Mouse (Mus musculus) left cerebral cortex, adult 11 months (tissue): ENCODE measurements around the gene Serinc2.
A peak's percentile ranks its signal among the peaks of the same experiment; 100 is the strongest.
"Not testable (repeated sequence)": the region's sequence is repeated elsewhere in the genome, so short reads cannot be mapped to it uniquely, and the experiment has no call there.

Experiments
- DNase-seq: peaks from one replicate; pipeline ENCODE4 v3.0.0; 2022; ENCODE audit warnings: low spot score

The Serinc2 gene

DNA sequence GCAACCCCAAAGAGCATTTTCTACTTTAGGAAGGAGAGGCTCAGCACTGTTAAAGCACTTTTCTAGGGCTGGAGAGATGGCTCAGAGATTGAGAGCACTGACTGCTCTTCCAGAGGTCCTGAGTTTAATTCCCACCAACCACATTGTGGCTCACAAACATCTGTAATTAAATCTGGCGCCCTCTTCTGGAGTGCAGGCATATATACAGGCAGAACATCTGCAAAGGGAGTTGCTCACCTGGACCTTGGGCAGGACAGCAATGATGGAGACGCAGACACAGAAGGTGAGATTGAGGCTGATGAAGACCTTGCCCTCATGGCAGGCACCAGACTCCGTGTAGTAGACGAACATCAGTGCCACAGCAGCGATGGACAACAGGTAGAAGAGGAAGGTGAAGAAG lies 18.6 kb downstream of the Serinc2 start:
- no peak for DNase-seq

DNA sequence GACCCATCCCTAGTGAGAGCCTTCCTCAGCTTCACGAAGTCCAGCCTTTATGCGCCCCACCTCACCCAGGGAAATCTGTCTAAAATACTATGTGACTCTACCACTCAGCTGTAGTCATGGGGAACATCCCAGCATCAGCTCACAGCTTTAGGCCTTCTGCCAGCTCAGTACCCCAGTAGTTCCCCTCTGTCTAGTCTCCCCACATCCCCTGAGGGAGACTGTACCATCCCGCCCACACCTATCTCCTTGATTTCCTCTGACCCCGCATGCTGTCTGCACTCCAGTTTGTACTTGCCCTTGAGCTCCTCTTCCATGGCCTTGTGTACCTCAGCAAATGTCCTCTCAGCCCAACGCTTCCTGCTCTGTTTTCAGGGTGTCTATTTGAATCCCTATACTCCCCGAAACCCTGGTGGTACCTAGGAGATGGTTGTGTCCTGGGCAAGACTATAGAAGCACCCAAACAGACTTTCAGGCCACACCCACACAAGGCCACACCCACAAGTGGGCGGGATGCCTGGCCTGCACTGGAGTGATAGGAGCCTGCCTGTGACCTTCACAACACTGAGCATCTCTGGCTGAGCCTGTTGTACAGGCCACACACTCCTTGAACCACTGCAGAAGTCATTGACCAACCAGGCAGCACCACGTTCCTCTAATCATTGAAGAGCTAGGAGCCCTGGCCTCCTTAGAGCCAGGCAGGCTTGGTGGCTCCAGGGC lies 26.4 kb downstream of the Serinc2 start:
- DNase-seq: no peak

DNA sequence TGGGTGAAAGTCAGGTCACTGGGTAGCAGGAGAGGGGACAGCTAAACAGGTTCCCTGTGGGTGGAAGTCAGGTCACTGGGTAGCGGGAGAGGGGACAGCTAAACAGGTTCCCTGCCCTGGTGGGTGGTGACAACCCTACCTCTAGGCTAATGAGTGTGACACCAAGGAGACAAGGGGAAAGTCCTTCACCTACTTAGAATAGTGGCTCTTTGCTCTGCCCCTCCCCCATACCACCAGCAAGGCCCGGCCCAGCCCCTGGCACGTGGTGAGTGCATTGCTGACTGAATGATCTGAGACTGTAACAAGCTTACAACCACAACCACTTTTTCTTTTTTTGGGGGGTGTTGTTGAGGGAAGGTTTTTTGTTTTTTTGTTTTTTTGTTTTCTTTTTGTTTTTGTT lies 27.2 kb downstream of the Serinc2 start:
- DNase-seq: no peak

DNA sequence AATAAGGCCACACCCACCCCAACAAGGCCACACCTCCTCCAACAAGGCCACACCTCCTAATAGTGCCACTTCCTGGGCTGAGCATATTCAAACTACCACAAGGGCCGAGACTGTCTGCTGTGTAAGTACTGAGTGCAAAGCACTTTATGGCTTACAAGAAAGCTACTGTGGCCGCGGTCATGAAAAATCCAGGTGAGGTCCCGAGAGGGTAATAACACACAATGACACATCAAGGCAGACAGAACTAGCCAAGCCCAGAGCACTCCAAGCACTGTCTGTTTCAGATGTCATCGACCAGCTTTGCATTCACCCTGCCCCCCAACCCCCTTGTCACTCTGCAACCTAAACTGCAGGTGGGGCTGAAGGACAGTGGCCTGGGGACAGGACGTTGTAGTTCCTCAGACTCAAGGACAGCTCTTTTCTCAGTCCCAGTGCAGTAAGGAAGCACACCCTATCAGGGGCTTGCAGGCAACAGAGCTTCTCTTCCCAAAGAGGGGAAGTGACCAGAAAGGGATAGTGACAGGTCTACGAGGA lies 27.8 kb downstream of the Serinc2 start:
- no peak for DNase-seq

DNA sequence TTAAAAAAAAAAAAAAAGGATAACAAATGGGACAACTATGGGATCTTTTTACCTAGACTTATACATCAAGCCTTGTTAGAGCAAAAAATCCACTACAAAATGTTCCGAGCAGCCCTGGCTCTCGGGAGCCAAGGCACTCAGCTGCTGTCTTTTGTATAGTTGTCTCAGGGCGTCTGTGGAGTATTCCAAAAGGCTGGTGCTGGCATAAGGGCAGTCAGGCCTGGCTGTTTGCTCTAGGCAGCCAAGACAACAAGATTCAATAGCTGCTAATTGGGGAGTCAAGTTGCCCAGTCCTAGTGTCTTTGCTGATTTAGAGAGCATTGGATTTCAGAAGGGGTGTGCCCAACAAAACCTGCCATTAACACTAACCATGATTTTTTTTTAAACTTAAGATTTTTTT lies 30.4 kb downstream of the Serinc2 start:
- DNase-seq: no peak

DNA sequence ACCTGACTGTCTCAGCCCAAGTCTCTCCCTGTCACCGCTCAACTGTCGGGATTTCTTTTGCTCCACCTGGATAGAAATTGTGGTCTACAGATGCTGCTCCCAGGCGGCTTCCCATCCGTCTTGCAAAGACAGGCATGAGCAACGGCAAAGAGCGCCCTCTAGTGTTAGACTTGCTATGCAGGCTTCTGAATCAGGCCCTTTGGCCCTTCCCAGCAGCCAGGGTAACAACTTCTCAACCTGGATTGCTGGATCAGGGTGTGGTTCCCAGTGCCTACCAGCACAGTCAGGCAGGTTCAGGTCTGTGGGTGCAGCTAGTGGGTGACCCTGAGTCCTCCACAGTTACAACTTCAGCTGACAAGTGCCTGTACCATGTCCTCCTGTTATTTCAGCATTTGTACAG lies 32.9 kb downstream of the Serinc2 start:
- peak; percentile 62 for DNase-seq

DNA sequence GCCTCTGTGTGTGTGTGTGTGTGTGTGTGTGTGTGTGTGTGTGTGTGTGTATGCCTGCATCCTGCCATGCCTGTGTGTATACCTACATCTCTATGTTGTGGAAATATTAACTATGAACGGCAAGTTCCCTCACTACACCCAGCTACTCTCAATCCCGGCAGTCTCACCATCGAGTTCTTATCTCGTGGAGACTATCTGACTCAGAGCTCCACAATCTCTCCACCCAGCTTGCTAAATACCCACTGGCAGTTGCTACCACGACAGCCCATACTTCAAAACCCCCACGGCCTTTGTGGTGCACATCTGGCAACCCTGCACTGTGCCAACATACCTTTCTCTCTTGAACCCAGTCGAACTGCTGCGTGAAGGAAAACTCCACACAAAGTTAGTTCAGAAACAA lies 34.3 kb downstream of the Serinc2 start:
- DNase-seq: no peak

DNA sequence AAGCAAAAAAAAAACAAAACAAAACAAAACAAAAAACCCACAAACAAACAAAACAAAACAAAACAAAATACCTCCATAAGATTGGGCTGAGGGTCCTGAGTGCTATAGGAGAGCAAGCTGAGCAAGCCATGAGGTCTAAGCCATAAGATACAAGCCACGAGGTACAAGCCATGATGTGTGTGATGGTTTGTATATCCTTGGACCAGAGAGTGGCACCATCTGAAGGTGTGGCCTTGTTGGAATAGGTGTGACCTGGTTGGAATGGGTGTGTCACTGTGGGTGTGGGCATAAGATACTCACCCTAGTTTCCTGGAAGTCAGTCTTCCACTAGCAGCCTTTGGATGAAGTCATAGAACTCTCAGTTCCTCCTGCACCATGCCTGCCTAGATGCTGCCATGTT lies 35.4 kb downstream of the Serinc2 start:
- DNase-seq: not testable (repeated sequence)

DNA sequence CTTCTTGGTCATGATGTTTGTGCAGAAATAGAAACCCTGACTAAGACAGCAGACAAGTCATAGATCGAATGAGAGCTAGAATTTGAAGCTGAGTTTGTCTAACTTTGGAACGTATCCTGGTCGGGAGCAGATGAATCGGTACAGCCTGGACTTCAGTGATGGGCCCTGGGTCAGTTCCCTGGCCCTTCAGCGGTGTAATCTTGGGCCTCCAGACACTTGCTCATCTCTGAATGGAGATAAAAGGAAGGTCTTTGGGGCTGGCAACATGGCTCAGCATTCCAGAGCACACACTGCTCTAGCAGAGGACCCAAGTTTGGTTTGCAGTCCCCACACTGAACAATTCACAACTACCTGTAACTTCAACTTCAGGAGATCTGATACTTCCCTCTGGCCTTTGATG lies 36.0 kb downstream of the Serinc2 start:
- no peak for DNase-seq

DNA sequence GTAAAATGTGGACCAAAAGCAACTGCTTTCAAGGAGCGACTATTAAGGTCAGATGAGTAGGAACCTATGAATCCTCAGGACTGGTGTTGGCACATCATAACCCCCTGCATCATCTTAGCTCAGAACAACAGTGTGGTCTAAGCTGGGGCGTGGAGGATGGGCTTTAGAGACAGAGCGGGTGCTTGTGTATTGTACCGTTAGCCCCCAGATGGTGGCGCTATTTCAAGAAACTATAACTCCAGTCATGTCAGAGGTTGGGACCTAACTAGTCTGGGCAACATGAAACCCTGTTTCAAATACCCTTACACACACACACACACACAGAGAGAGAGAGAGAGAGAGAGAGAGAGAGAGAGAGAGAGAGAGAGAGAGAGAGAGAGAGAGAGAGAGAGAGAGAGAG lies 38.3 kb downstream of the Serinc2 start:
- no peak for DNase-seq

DNA sequence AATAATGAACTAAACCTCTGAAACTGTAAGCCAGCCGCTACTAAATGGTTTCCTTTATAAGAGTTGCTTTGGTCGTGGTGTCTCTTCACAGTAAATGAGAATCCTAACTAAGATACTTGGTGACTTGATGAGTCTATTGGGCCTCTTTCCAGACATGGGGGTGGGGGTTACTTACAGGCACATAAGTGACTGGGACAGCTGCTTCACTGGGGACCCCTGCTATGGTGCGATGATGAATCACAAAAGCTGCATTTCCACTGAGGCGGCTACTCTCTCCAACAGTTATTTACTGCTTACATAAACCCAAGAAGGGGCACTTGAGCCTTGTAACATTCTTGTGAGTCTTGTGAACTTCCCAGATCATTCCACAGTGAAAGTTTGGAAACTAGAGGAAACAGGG lies 41.4 kb downstream of the Serinc2 start:
- no peak for DNase-seq

DNA sequence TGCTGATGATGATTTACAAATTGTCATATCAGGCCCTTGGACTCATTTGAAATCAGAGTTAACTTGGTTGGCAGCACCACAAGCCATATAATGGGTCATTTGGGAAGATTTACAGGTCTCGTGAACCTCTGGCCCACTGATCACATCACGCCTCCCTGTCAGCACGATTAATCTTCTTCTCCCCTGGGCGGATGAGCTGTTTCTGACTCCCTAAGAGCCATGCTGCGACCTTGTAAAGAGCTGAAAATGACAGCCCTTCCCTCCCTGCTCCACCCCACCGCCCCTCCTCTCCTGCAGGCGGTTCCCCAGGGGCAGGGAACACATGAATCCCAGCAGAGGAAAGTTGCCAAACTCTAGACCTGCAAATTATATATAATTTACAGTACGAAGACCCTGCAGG lies 42.6 kb downstream of the Serinc2 start:
- no peak for DNase-seq

DNA sequence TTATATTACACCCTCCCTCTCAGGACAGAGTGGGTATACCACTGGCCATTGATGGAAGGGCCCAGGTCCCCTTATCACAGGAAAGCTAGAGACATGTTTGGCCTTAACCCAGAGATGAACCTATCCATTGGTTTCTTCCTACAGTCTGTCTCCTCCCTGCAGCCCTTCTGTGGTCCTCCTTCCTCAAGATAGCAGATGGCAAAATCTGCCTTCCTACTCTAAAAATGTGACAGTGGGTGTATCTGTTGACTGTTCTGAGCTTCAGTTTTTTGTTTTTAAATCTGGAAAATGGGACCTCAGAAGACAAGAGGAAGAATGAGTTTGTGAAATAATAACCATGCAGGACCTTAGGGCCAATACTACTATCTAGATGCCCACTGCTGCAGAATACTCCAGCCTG lies 54.9 kb downstream of the Serinc2 start:
- DNase-seq: no peak

DNA sequence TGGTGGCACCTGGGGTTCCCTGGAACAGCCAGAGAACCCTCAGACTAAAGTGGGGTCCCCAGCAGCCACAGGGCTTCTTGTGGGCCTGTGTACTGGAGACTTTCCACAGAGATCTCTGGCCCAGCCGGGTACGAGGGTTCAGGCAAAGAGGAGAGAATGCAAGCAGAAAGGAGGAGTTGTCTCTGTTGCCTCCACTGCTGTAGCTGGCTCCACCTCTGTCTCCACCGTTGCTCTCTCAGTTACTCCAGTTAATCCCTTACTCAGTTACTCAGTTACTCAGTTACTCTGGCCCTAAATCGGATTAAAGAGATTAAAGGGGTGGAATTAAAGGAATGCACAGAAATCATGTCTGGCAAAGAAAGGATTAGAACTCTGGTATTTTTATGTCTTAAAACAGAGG lies 56.8 kb downstream of the Serinc2 start, which contains the start of gene Gm853:
Gene Gm853 (minus strand): TSS at position 223 of the 400 bp plus-strand sequence.
- no peak for DNase-seq

DNA sequence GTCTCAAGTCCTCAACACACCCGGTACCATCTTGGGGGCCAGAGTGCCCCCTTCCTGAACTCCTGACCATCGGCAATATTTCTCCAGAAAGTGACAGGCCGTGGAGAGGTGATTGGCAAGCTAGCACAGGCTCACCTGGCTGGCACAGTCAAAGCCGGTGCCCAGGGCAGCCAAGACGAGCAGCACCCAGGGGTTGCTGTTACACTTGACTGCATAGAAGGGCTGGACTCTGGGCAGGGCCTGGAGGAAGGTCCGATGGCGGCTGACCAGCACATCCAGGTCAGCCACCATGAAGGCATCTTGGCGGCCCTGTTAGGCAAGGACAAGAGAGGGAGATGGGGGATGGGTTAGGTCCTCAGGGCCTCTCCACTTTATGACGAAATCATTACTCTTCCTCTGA lies 58.8 kb downstream of the Serinc2 start:
- no peak for DNase-seq

DNA sequence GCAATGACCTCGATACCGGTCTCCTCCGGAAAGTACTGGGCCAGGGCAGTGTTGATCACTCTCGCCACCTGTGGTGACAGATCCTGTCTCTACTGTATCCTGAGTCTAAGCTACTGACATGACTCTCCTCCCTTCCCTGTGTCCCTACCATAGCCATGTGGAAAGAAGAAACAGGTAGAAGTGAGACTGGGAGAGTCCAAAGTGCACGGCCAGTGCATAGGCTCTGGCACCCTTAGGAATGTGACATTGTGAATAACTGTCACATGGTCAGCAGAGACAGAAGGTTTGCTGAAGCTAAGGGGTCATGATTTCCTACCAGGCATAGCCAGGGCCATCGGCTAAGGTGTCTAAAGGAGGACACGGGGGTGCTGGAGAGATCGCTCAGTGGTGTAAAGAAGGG lies 63.6 kb downstream of the Serinc2 start:
- DNase-seq: no peak

DNA sequence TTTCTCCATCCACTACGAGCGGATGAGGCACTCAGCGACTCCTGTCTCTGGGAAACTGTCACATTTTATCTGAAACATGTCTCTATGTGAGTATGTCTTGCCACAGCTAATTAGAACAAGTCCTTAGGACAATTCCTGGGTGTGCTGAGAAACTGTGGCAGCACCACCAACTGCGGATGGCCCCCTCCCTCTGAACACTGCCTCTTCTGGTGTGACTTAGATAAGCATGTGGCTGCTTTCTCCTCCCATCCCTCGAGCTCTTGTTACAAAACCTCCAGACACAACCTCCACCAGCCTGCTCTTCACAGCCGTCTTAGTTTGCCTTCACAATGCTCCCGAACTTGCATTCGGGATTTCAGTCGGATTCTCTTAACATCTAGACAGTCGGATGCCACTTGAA lies 65.1 kb downstream of the Serinc2 start:
- no peak for DNase-seq

DNA sequence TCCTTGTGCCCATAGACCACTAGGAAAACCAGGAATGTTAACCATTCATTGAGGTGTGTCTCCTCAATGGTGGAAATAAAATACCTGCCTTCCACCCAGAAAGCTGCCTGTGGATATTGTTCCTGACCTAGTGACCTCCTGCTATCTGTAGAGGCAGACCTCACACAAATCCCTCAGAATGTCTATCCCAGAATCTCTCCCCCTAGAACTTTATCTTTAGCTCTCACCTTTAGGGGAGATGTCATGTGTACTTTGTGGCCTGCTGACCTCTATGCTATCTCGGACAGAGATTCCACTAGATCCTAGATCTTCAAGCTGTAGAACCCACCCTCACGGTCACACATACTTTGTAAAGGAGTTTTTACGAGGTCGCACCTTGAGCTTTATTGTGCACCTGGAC lies 65.8 kb downstream of the Serinc2 start:
- no peak for DNase-seq

DNA sequence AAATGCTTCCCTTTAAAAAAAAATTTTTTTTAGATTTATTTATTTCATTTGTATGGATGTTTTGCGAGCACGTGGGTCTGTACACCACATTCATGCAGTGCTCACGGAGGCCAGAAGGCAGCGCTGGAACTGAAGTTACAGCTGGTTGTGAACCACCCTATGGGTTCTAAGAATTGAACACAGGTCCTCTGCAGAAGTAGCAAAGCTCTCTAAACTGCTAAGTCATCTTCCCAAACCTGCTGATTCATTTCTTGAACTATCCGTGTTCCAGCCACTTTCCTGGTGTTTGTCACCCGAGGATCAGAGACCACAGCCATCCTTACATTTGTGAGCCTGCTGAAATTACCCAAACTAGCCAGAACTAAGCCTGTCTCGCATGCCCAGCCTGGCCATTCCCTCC lies 66.6 kb downstream of the Serinc2 start:
- no peak for DNase-seq

DNA sequence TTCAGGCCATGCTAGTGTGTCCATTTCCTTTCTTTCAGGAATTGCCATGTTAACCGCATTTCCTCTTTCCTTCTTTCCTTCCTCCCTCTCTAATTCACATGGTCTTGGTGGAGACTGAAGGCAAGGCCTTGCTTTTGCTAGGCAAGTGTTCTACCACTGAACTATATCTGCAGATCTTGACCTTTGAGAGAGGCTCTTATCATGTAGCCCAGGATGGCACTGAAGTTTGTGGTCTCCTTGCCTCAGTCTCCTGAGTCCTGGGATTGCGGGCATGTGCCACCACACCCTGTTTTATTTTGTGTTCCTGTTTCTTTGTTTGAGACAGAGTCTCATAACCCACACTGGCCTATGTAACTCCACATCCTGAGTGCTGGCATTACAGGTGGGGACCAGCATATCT lies 67.1 kb downstream of the Serinc2 start:
- no peak for DNase-seq
